Mouse (Mus musculus) kidney, adult 2 months (tissue): ENCODE data around the gene H2afy2. TPM values are rescaled to one million over a fixed set of nuclear protein-coding genes. Genes with fewer than 3 reads are reported as not detected.

ENCODE experiments used
- DNase-seq: peaks from one replicate; pipeline ENCODE4 v3.0.0; 2021
- H3K27ac ChIP-seq: fragments of 200-500 bp; 2 replicates; pipeline ENCODE4 v1.5.1; 2012; ENCODE audit warnings: low read depth, low read length, control low read depth, inconsistent platforms; ENCODE audit not compliant: insufficient read depth
- H3K27me3 ChIP-seq: fragments of 200-500 bp; replicated peaks from 2 replicates; pipeline ENCODE4 v1.6.1; 2012; ENCODE audit warnings: mild to moderate bottlenecking, moderate library complexity, low read length, inconsistent platforms; ENCODE audit not compliant: control insufficient read depth, insufficient read depth
- H3K36me3 ChIP-seq: fragments of 200-500 bp; 2 replicates; pipeline ENCODE4 v1.6.1; 2012; ENCODE audit warnings: mild to moderate bottlenecking, moderate library complexity, low read length, inconsistent platforms; ENCODE audit not compliant: control insufficient read depth, insufficient read depth
- H3K4me1 ChIP-seq: fragments of 200-500 bp; 2 replicates; pipeline ENCODE4 v1.6.1; 2011; ENCODE audit warnings: low read length; ENCODE audit not compliant: control insufficient read depth, insufficient read depth
- H3K4me3 ChIP-seq: fragments of 200-500 bp; 2 replicates; pipeline ENCODE4 v1.5.1; 2011; ENCODE audit warnings: mild to moderate bottlenecking, low read depth, low read length, control low read depth; ENCODE audit not compliant: insufficient read depth
- CTCF ChIP-seq: fragments of 200-500 bp; conservative IDR thresholded peaks from 2 replicates; pipeline ENCODE4 v1.5.1; 2011; ENCODE audit warnings: low read depth, mild to moderate bottlenecking, control low read depth, low read length, moderate library complexity, mixed read lengths; ENCODE audit not compliant: insufficient read depth, insufficient read length
- POLR2A ChIP-seq: fragments of 200-500 bp; IDR thresholded peaks from one replicate; pipeline ENCODE4 v1.6.1; 2011; ENCODE audit warnings: low read depth, low read length, control low read depth
- WGBS: fragments of 180-500 bp; shearing (Covaris S2); methylation state at CpG from one replicate; pipeline ENCODE4 v1.1.7; 2018; 5-methylcytosine and 5-hydroxymethylcytosine counted together
- polyA plus RNA-seq: library from polyadenylated mRNA; depleted of rRNA; stranded (reverse); fragments of >200 nt; gene quantifications from 2 replicates; pipeline ENCODE4 v1.2.3, GENCODE M21; 2012

H2afy2 gene
- polyA plus RNA-seq, 1 experiment = 6.1 TPM

- no peak for TF ChIP-seq POLR2A
- no peak for TF ChIP-seq CTCF
- H3K27me3 ChIP-seq = no peaks in the 10 kb centered on the region
- H3K4me1 ChIP-seq = peaks cover 4% of the 10 kb centered on the region; the same call in 1 of the 2 replicates
- no peaks in the 10 kb centered on the region for H3K36me3 ChIP-seq
- H3K27ac ChIP-seq = no peak overlapping the region
- WGBS = 47% methylated on average over 10 of the region's 10 CpGs
- DNase-seq = no peak
- H3K4me3 ChIP-seq = peak overlapping the region; percentile 98; the same call in 1 of the 2 replicates
These were observed 467 bp upstream of the H2afy2 start for GRCm38 (mm10) chr10:61784414-61784813.

GRCm38 (mm10) chr10:61782799-61783611 lies 942 bp downstream of the H2afy2 start:
- Histone ChIP-seq H3K36me3 (no peaks in the 10 kb centered on the region), H3K4me3 (peak overlapping the region; percentile 98), H3K27ac (peak overlapping the region; percentile 10; the same call in 1 of the 2 replicates), H3K4me1 (peaks cover 4% of the 10 kb centered on the region; the same call in 1 of the 2 replicates), H3K27me3 (no peaks in the 10 kb centered on the region)
- 2% methylated on average over 74 of the region's 74 CpGs for WGBS
- TF ChIP-seq POLR2A (no peak), CTCF (peak; percentile 63)
- DNase-seq = peak; percentile 76

- no peaks in the 10 kb centered on the region for H3K27me3 ChIP-seq
- DNase-seq = no peak
- H3K4me1 ChIP-seq = peaks cover 4% of the 10 kb centered on the region; the same call in 1 of the 2 replicates
- no peaks in the 10 kb centered on the region for H3K36me3 ChIP-seq
- 58% methylated on average over 9 of the region's 9 CpGs for WGBS
- TF ChIP-seq CTCF = no peak
- TF ChIP-seq POLR2A = no peak
- H3K27ac ChIP-seq = no peak overlapping the region
- H3K4me3 ChIP-seq = no peak overlapping the region
These were observed 2.4 kb downstream of the H2afy2 start for GRCm38 (mm10) chr10:61781461-61782128.

GRCm38 (mm10) chr10:61766806-61767205 lies 17.1 kb downstream of the H2afy2 start:
- H3K36me3 ChIP-seq = no peaks in the 10 kb centered on the region
- TF ChIP-seq CTCF = no peak
- TF ChIP-seq POLR2A = no peak
- H3K4me1 ChIP-seq = no peaks in the 10 kb centered on the region
- no peak for DNase-seq
- no peak overlapping the region for H3K4me3 ChIP-seq
- no peaks in the 10 kb centered on the region for H3K27me3 ChIP-seq
- WGBS = 70% methylated on average over 6 of the region's 6 CpGs
- H3K27ac ChIP-seq = no peak overlapping the region

- WGBS = 73% methylated on average over 5 of the region's 5 CpGs
- Histone ChIP-seq H3K36me3 (no peaks in the 10 kb centered on the region), H3K27ac (no peak overlapping the region), H3K4me3 (no peak overlapping the region), H3K4me1 (no peaks in the 10 kb centered on the region), H3K27me3 (no peaks in the 10 kb centered on the region)
- no peak for DNase-seq
- TF ChIP-seq CTCF (no peak), POLR2A (no peak)
These were observed 18.4 kb downstream of the H2afy2 start for GRCm38 (mm10) chr10:61765558-61765957.

- peak; percentile 25 for DNase-seq
- TF ChIP-seq POLR2A (no peak), CTCF (no peak)
- Histone ChIP-seq H3K27ac (no peak overlapping the region), H3K27me3 (no peaks in the 10 kb centered on the region), H3K4me1 (no peaks in the 10 kb centered on the region), H3K36me3 (no peaks in the 10 kb centered on the region), H3K4me3 (no peak overlapping the region)
- 56% methylated on average over 8 of the region's 8 CpGs for WGBS
These were observed 19.3 kb downstream of the H2afy2 start for GRCm38 (mm10) chr10:61764689-61765088.

GRCm38 (mm10) chr10:61759869-61760268 lies 24.1 kb downstream of the H2afy2 start:
- H3K36me3 ChIP-seq = no peaks in the 10 kb centered on the region
- no peak overlapping the region for H3K4me3 ChIP-seq
- no peak overlapping the region for H3K27ac ChIP-seq
- H3K4me1 ChIP-seq = no peaks in the 10 kb centered on the region
- H3K27me3 ChIP-seq = no peaks in the 10 kb centered on the region
- peak; percentile 13 for DNase-seq
- no peak for TF ChIP-seq POLR2A
- 38% methylated on average over 6 of the region's 6 CpGs for WGBS
